Mouse (Mus musculus) CH12.LX (cell line): ENCODE measurements around the gene Syn3. TPM values are rescaled to one million over a fixed set of nuclear protein-coding genes. Genes with fewer than 3 reads are reported as not detected.

Experiments used
- DNase-seq: peaks from one replicate; pipeline ENCODE4 v3.0.0-alpha.2; 2013; ENCODE audit errors: extremely low read depth
- H3K27ac ChIP-seq: 2 replicates; pipeline ENCODE4 v1.5.1; 2012; ENCODE audit warnings: low read depth, mild to moderate bottlenecking, control low read depth, moderate library complexity; ENCODE audit not compliant: insufficient read depth
- H3K27me3 ChIP-seq: replicated peaks from 2 replicates; pipeline ENCODE3; 2012; ENCODE audit warnings: inconsistent platforms
- H3K36me3 ChIP-seq, 2 experiments: replicated peaks in 1 of 2; 2 replicates each; pipeline versions ENCODE3 to v1.6.1; 2012; ENCODE audit warnings: inconsistent platforms in 1 of 2, low read length in 1 of 2, mild to moderate bottlenecking in 1 of 2, mixed read lengths in 1 of 2, moderate library complexity in 1 of 2; ENCODE audit not compliant: control insufficient read depth in 1 of 2, insufficient read depth in 1 of 2
- H3K4me1 ChIP-seq, 2 experiments: 2 replicates each; pipeline ENCODE4 v1.6.1; 2012; ENCODE audit warnings: inconsistent platforms in 1 of 2, moderate library complexity in 1 of 2; ENCODE audit not compliant: insufficient read depth in 2 of 2, control insufficient read depth in 1 of 2
- H3K4me2 ChIP-seq: 2 replicates; pipeline ENCODE4 v1.6.1; 2012; ENCODE audit warnings: low read depth, mild to moderate bottlenecking, control low read depth; ENCODE audit not compliant: poor library complexity, insufficient read depth, severe bottlenecking
- H3K4me3 ChIP-seq, 3 experiments: fragments of 150-350 bp in 1 of 3; sonication (generic) in 1 of 3; replicated peaks in 1 of 3; 2 replicates each; pipeline versions ENCODE3 to v1.5.1; 2011 to 2012; ENCODE audit warnings: low read depth in 2 of 3, low read length in 2 of 3, mild to moderate bottlenecking in 2 of 3, moderate library complexity in 2 of 3, control low read depth in 1 of 3, improper control_type of control experiment in 1 of 3, inconsistent platforms in 1 of 3, mixed read lengths in 1 of 3; ENCODE audit not compliant: poor library complexity in 1 of 3
- H3K79me2 ChIP-seq: replicated peaks from 2 replicates; pipeline ENCODE4 v1.6.1; 2012; ENCODE audit warnings: mild to moderate bottlenecking, moderate library complexity; ENCODE audit not compliant: control insufficient read depth, poor library complexity, insufficient read depth, severe bottlenecking; ENCODE audit errors: extremely low read depth
- H3K9ac ChIP-seq: 2 replicates; pipeline ENCODE4 v1.6.1; 2012; ENCODE audit warnings: low read depth, mild to moderate bottlenecking, control low read depth, moderate library complexity; ENCODE audit not compliant: insufficient read depth
- H3K9me3 ChIP-seq: replicated peaks from 2 replicates; pipeline ENCODE3; 2012; ENCODE audit warnings: low read length, inconsistent platforms, mixed read lengths
- BHLHE40 ChIP-seq: IDR thresholded peaks from 2 replicates; pipeline ENCODE4 v1.6.1; 2011; ENCODE audit warnings: mild to moderate bottlenecking, low read depth, low read length, improper control_type of control experiment
- CTCF ChIP-seq, 2 experiments: IDR thresholded peaks in 1 of 2; conservative IDR thresholded peaks in 1 of 2; 2 replicates each; pipeline ENCODE4 v1.5.1; 2011 to 2012; ENCODE audit warnings: low read depth in 2 of 2, low read length in 2 of 2, improper control_type of control experiment in 1 of 2, inconsistent platforms in 1 of 2, mild to moderate bottlenecking in 1 of 2, moderate library complexity in 1 of 2
- ELF1 ChIP-seq: IDR thresholded peaks from 2 replicates; pipeline ENCODE4 v1.6.1; 2014; ENCODE audit warnings: low read depth, mild to moderate bottlenecking, inconsistent platforms, low read length, improper control_type of control experiment
- IRF4 ChIP-seq: IDR thresholded peaks from 2 replicates; pipeline ENCODE4 v1.6.1; 2014; ENCODE audit warnings: low read depth, mild to moderate bottlenecking, inconsistent platforms, low read length, improper control_type of control experiment
- MAX ChIP-seq: IDR thresholded peaks from 2 replicates; pipeline ENCODE4 v1.6.1; 2011; ENCODE audit warnings: low read length, improper control_type of control experiment
- MYC ChIP-seq: IDR thresholded peaks from 2 replicates; pipeline ENCODE4 v1.6.1; 2011; ENCODE audit warnings: low read depth, mild to moderate bottlenecking, improper control_type of control experiment, low read length
- NELFE ChIP-seq: IDR thresholded peaks from 2 replicates; pipeline ENCODE4 v1.6.1; 2011; ENCODE audit warnings: low read depth, low read length, improper control_type of control experiment
- NRF1 ChIP-seq: IDR thresholded peaks from 2 replicates; pipeline ENCODE4 v1.6.1; 2014; ENCODE audit warnings: low read depth, mild to moderate bottlenecking, inconsistent platforms, low read length, improper control_type of control experiment, moderate library complexity
- SIN3A ChIP-seq: IDR thresholded peaks from 2 replicates; pipeline ENCODE4 v1.6.1; 2012; ENCODE audit warnings: low read length, improper control_type of control experiment, inconsistent platforms
- TBP ChIP-seq: conservative IDR thresholded peaks from 2 replicates; pipeline ENCODE4 v1.6.1; 2011; ENCODE audit warnings: low read depth, low read length, improper control_type of control experiment
- TCF12 ChIP-seq: IDR thresholded peaks from 2 replicates; pipeline ENCODE4 v1.6.1; 2014; ENCODE audit warnings: low read depth, mild to moderate bottlenecking, inconsistent platforms, low read length, improper control_type of control experiment
- UBTF ChIP-seq: IDR thresholded peaks from 2 replicates; pipeline ENCODE4 v1.6.1; 2012; ENCODE audit warnings: low read depth, mild to moderate bottlenecking, inconsistent platforms, low read length, improper control_type of control experiment, moderate library complexity
- USF2 ChIP-seq: conservative IDR thresholded peaks from 2 replicates; pipeline ENCODE4 v1.6.1; 2011; ENCODE audit warnings: low read depth, low read length, improper control_type of control experiment
- ZNF384 ChIP-seq: IDR thresholded peaks from 2 replicates; pipeline ENCODE4 v1.6.1; 2012; ENCODE audit warnings: low read depth, low read length, improper control_type of control experiment, inconsistent platforms
- dilution Hi-C: fragments of 300-500 bp; cut with MboI; formaldehyde crosslinking; loops from 2 replicates; pipeline ENCODE4 v1.14.3; 2020; ENCODE audit warnings: low sequenced_read_pairs; ENCODE audit not compliant: extremely low pct_unique_long_range_greater_than_20kb, extremely low pct_ligation_motif_present
- in situ Hi-C: fragments of 300-500 bp; cut with MboI; formaldehyde crosslinking; loops from 3 replicates; pipeline ENCODE4 v1.14.3; 2019; ENCODE audit warnings: low sequenced_read_pairs, low pct_ligation_motif_present, low pct_unique_long_range_greater_than_20kb, mixed read lengths
- polyA plus RNA-seq: library from polyadenylated mRNA; unstranded; fragments of >175 nt; gene quantifications from 2 replicates; pipeline ENCODE4 v1.2.1, GENCODE M21; 2012; ENCODE audit warnings: low read depth; ENCODE audit not compliant: insufficient read length
- total RNA-seq, 2 experiments: library from RNA; depleted of rRNA; stranded (reverse); fragments of 300-350 nt in 1 of 2; fragments of >200 nt in 1 of 2; gene quantifications; 2 replicates each; pipeline ENCODE4 v1.2.3; 2012 to 2014

The Syn3 gene
- total and polyA plus RNA-seq, 3 experiments = 2.8 to 8.9 (median 5.6) TPM

DNA sequence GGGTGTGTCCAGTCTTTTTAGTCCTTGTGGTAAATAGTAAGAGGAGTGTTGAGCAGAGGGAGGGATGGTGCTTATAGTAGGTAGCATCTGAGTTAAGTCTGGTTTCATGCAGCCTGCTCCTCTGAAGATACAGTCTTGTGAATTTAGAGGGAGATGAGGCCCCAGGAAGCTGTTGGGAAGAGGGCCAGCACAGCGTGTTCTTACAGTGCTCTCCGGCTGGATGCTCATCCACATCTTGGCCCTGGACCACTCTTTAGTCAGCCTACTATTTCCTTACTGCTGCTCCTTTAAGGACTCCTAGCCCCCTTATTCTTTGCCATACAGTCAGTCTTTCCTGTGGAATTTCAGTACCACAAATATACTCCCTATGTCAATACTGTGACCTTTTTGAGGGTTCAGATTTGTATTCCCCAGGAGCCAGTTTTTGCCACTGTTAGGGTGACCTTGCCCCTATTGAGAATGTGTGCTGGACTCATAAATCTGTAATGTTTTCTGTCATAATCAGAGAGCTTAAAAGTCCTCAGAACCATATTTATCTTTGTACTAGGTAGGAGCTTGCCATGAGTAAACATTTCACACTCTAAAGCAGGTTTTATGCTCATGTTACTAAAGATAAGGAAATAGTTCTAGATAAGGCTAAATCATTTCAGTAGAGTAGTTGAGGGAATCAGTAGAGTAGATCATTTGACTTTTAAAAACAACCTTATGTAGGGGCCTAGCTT, 464.5 kb downstream of the Syn3 start:
- H3K79me2 ChIP-seq = no peaks in the 10 kb centered on the region
- in situ Hi-C loops (no loop called here), dilution Hi-C loops (no loop called here)
- DNase-seq = no peak
- no peak overlapping the region for H3K4me2 ChIP-seq
- H3K36me3 ChIP-seq = peaks cover 31 to 79% of the 10 kb centered on the region in 2 experiments
- no peak overlapping the region for H3K27ac ChIP-seq
- TF ChIP-seq TBP (no peak), IRF4 (no peak), CTCF (conservative IDR thresholded peaks at IDR 0.05 in 1 of 2, IDR thresholded peaks at IDR 0.05 in 1 of 2; ENCODE audit: low read depth in 2 of 2, low read length in 2 of 2) (no peak), MYC (no peak), USF2 (no peak), MAX (no peak), ZNF384 (no peak), UBTF (no peak), ELF1 (no peak), BHLHE40 (no peak)
- H3K9ac ChIP-seq = no peak overlapping the region
- H3K4me1 ChIP-seq = peaks cover 0 to 4% of the 10 kb centered on the region in 2 experiments; a peak in 1 of 4 replicates
- no peak overlapping the region for H3K4me3 ChIP-seq
- no peaks in the 10 kb centered on the region for H3K27me3 ChIP-seq
- no peaks in the 10 kb centered on the region for H3K9me3 ChIP-seq

DNA sequence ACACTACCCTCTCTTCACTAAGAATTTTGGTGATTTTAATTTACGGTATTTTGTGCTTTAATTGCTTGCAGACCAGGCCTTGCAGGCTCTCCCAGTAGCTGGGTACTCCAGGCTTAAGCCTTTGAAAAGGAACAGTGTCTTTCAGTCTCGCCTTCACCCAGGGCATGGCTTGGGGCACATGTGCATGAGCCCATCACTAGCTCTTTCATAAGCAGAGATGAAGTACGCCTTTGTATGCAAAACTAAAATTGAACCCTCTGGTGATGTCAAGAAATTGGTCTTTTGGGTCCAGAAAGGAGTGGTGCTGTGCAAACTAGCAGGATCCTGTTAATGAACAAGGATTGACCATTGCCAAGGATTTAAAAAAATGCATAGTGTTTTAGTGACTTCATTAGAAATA, 466.2 kb downstream of the Syn3 start:
- no peak for TF ChIP-seq TCF12
- TF ChIP-seq NELFE = no peak
- no peak for TF ChIP-seq NRF1
- TF ChIP-seq SIN3A = no peak
- no peak for TF ChIP-seq MAX
- TF ChIP-seq CTCF (conservative IDR thresholded peaks at IDR 0.05 in 1 of 2, IDR thresholded peaks at IDR 0.05 in 1 of 2; ENCODE audit: low read depth in 2 of 2, low read length in 2 of 2) = no peak
- no peak for TF ChIP-seq MYC
- H3K9me3 ChIP-seq = no peaks in the 10 kb centered on the region
- H3K27me3 ChIP-seq = no peaks in the 10 kb centered on the region
- no peak overlapping the region for H3K4me3 ChIP-seq
- peaks cover 0 to 4% of the 10 kb centered on the region in 2 experiments; a peak in 1 of 4 replicates for H3K4me1 ChIP-seq
- H3K27ac ChIP-seq = no peak overlapping the region
- H3K9ac ChIP-seq = no peak overlapping the region
- in situ Hi-C loops = no loop called here
- dilution Hi-C loops = no loop called here
- peaks cover 32 to 82% of the 10 kb centered on the region in 2 experiments for H3K36me3 ChIP-seq
- no peak for DNase-seq
- H3K4me2 ChIP-seq = no peak overlapping the region
- H3K79me2 ChIP-seq = 0 out of 2 replicates have a peak, but pooled peaks cover 3% of the 10 kb centered on the region
